Comparison of ENCODE assay signal across 12 mouse cellular contexts in the genomic region with DNA sequence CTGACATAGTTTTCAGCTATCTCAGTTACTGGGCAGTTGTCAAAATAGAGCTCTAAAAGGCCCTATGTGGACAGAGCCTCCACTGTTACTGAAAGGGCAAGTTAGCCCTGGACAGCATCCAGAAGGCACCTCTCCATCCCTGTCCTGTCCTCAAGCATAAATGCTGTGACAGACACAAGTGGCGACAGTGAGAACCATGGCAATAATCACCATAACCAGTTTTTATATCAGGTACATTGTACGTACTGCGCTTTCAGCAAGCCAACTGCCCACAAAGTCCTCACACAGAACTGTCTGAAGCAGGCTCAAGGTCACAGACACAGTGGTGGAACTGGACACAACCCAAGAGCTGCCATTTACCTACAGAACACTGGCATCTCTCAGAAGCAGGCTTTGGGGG.
DNase-seq lines count a peak whose midpoint lies in the region; ATAC-seq and TF ChIP-seq lines count a peak whose summit lies in the region.
"Had no signal": no experiment of that assay in that cellular context is flagged by ENCODE, and none has a peak within 500 bp of the region (broad histone marks: within the 10 kb centered on the region; RNA-seq: fewer than 3 reads in every experiment).

No protein-coding gene starts in this region.

- no peak overlapping the region for H3K4me3 ChIP-seq in heart, adult 2 months
- no peak overlapping the region for H3K4me3 ChIP-seq in heart, embryonic 15.5 days
- H3K4me3 ChIP-seq in neural tube, embryonic 13.5 days = no peak overlapping the region
- H3K4me3 ChIP-seq: forebrain, embryonic 12.5 days; limb, embryonic 13.5 days had no signal

- no peaks in the 10 kb centered on the region for H3K27me3 ChIP-seq in heart, adult 2 months (ENCODE audit: control insufficient read depth, insufficient read depth, low read length)
- no peaks in the 10 kb centered on the region for H3K27me3 ChIP-seq in heart, embryonic 15.5 days
- no peaks in the 10 kb centered on the region for H3K27me3 ChIP-seq in neural tube, embryonic 13.5 days
- H3K27me3 ChIP-seq: forebrain, embryonic 12.5 days; limb, embryonic 13.5 days had no signal

- H3K79me2 ChIP-seq in heart, adult 2 months (replicated peaks; ENCODE audit: control insufficient read depth, insufficient read depth, low read length) = no peaks in the 10 kb centered on the region

- intact Hi-C loops in heart, adult 2 months (cut with DNase I) = loop anchor here (10.0 kb wide), 1 partner anchor 299 kb away; no protein-coding TSS in a partner anchor
- intact Hi-C loops in heart, postnatal 25 days (cut with DNase I) = no loop called here
- intact Hi-C loops in gastrocnemius, postnatal 36 days (cut with DNase I) = no loop called here

- H3K9ac ChIP-seq in heart, adult 2 months (ENCODE audit: low read depth, low read length) = no peak overlapping the region
- H3K9ac ChIP-seq in heart, embryonic 15.5 days = no peak overlapping the region
- H3K9ac ChIP-seq in neural tube, embryonic 13.5 days = no peak overlapping the region
- H3K9ac ChIP-seq: forebrain, embryonic 12.5 days; limb, embryonic 13.5 days had no signal

- no peak for TF ChIP-seq POLR2A in heart, adult 2 months (IDR thresholded peaks at IDR 0.05; ENCODE audit: insufficient read depth, low read depth, low read length)

- TF ChIP-seq CTCF in heart, adult 2 months (IDR thresholded peaks at IDR 0.05) = no peak

- no peaks in the 10 kb centered on the region for H3K36me3 ChIP-seq in heart, adult 2 months (ENCODE audit: control insufficient read depth, insufficient read depth, low read length)
- H3K36me3 ChIP-seq in heart, embryonic 15.5 days = no peaks in the 10 kb centered on the region
- no peaks in the 10 kb centered on the region for H3K36me3 ChIP-seq in neural tube, embryonic 13.5 days
- H3K36me3 ChIP-seq: forebrain, embryonic 12.5 days; limb, embryonic 13.5 days had no signal

- H3K27ac ChIP-seq in heart, adult 2 months = peak overlapping the region; percentile 36
- peak overlapping the region; percentile 82 for H3K27ac ChIP-seq in heart, embryonic 15.5 days
- H3K27ac ChIP-seq in neural tube, embryonic 13.5 days (replicated peaks) = peak overlapping the region; percentile 72
- H3K27ac ChIP-seq: forebrain, embryonic 12.5 days; limb, embryonic 13.5 days had no signal

- peak overlapping the region; percentile 10; the same call in 1 of the 2 replicates for H3K4me2 ChIP-seq in heart, embryonic 15.5 days
- no peak overlapping the region for H3K4me2 ChIP-seq in neural tube, embryonic 13.5 days
- H3K4me2 ChIP-seq: forebrain, embryonic 12.5 days; limb, embryonic 13.5 days had no signal

- no peak for TF ChIP-seq EP300 in heart, adult 2 months (IDR thresholded peaks at IDR 0.05; ENCODE audit: insufficient read depth, low read depth, low read length)

- H3K9me3 ChIP-seq in heart, embryonic 15.5 days (replicated peaks) = no peaks in the 10 kb centered on the region
- no peaks in the 10 kb centered on the region for H3K9me3 ChIP-seq in neural tube, embryonic 13.5 days
- H3K9me3 ChIP-seq: forebrain, embryonic 12.5 days; limb, embryonic 13.5 days had no signal

- peaks cover 3% of the 10 kb centered on the region; the same call in 1 of the 2 replicates for H3K4me1 ChIP-seq in heart, adult 2 months (ENCODE audit: control insufficient read depth, insufficient read depth, low read length)
- H3K4me1 ChIP-seq in heart, embryonic 15.5 days (replicated peaks) = peaks cover 29% of the 10 kb centered on the region
- peaks cover 26% of the 10 kb centered on the region for H3K4me1 ChIP-seq in neural tube, embryonic 13.5 days (replicated peaks)
- H3K4me1 ChIP-seq: forebrain, embryonic 12.5 days; limb, embryonic 13.5 days had no signal

- peak; percentile 32 to 54 for DNase-seq in heart, adult 2 months
- no peak for DNase-seq in heart, postnatal 25 days (ENCODE audit: low spot score)
- peak; percentile 57 for DNase-seq in cerebellum, adult 9-10 months
- DNase-seq in right cerebral cortex, postnatal 25 days = no peak
- no peak for DNase-seq in gastrocnemius, postnatal 36 days
- DNase-seq: kidney, adult 11 months; layer of hippocampus, adult 9-11 months; lung, adult 2 months had no signal

- ATAC-seq in heart, embryonic 15.5 days (replicated peaks; ENCODE audit: insufficient number of reproducible peaks, insufficient read depth, low FRiP score, low read depth) = peak; percentile 87
- peak; percentile 57 for ATAC-seq in neural tube, embryonic 13.5 days (ENCODE audit: low read depth)

- WGBS in heart, adult 2 months = 64% methylated on average over 3 of the region's 3 CpGs
- 37% methylated on average over 3 of the region's 3 CpGs for WGBS in heart, embryonic 15.5 days
- 88% methylated on average over 3 of the region's 3 CpGs for WGBS in neural tube, embryonic 13.5 days

Comparison
In these comparisons a context has a peak if more than half of its experiments do, and no peak if none do; other contexts are left out.
1. DNase-seq: peak in heart, adult 2 months (2 of 2) and cerebellum, adult 9-10 months (single experiment); none in heart, postnatal 25 days (single experiment), right cerebral cortex, postnatal 25 days (single experiment) and gastrocnemius, postnatal 36 days (0 of 2).
2. Peak in every context shown above with its lines, with median percentiles within 50 percentile points of each other: H3K27ac ChIP-seq.